Mouse (Mus musculus) kidney, postnatal 0 days (tissue): ENCODE results near the gene Gm20830. TPM values are rescaled to one million over a fixed set of nuclear protein-coding genes. Genes with fewer than 3 reads are reported as not detected.
"Not testable (repeated sequence)": the region's sequence is repeated elsewhere in the genome, so short reads cannot be mapped to it uniquely, and the experiment has no call there.

Source experiments
- ATAC-seq: fragments of 200-750 bp; cut with Nextera tagmentation; replicated peaks from 2 replicates; pipeline ENCODE4 v1.8.0; 2017; ENCODE audit warnings: low read depth, moderate number of reproducible peaks, moderate TSS enrichment, moderate library complexity; ENCODE audit not compliant: low FRiP score
- DNase-seq: peaks from one replicate; pipeline ENCODE4 v3.0.0-alpha.2; 2016; ENCODE audit warnings: low spot score
- H3K27ac ChIP-seq: fragments of 300-500 bp; sonication (generic); 2 replicates; pipeline ENCODE4 v1.5.1; 2014; ENCODE audit warnings: mild to moderate bottlenecking
- H3K27me3 ChIP-seq: fragments of 300-500 bp; sonication (generic); 2 replicates; pipeline ENCODE4 v1.6.1; 2014; ENCODE audit warnings: low read length, mixed read lengths; ENCODE audit not compliant: insufficient read depth
- H3K36me3 ChIP-seq: fragments of 300-500 bp; sonication (generic); 2 replicates; pipeline ENCODE4 v1.6.1; 2014; ENCODE audit warnings: low read length, mixed read lengths; ENCODE audit not compliant: insufficient read depth
- H3K4me1 ChIP-seq: fragments of 300-500 bp; sonication (generic); replicated peaks from 2 replicates; pipeline ENCODE4 v1.6.1; 2014; ENCODE audit warnings: antibody characterized with exemption, low read length, mixed read lengths; ENCODE audit not compliant: insufficient read depth
- H3K4me2 ChIP-seq: fragments of 300-500 bp; sonication (generic); 2 replicates; pipeline ENCODE4 v1.6.1; 2014; ENCODE audit warnings: mild to moderate bottlenecking, low read length, moderate library complexity, mixed read lengths
- H3K4me3 ChIP-seq: fragments of 300-500 bp; sonication (generic); replicated peaks from 2 replicates; pipeline ENCODE4 v1.5.1; 2014; ENCODE audit warnings: low read depth, low read length
- H3K9ac ChIP-seq: fragments of 300-500 bp; sonication (generic); 2 replicates; pipeline ENCODE4 v1.6.1; 2014; ENCODE audit warnings: low read depth, low read length
- H3K9me3 ChIP-seq: fragments of 300-500 bp; sonication (generic); replicated peaks from 2 replicates; pipeline ENCODE4 v1.6.1; 2016; ENCODE audit warnings: low read length, inconsistent platforms, mixed read lengths
- WGBS: fragments of 180-500 bp; shearing (Covaris S2); extraction: QIAGEN DNeasy Blood & Tissue Kit; methylation state at CpG from one replicate; pipeline ENCODE4 v1.1.7; 2014; 5-methylcytosine and 5-hydroxymethylcytosine counted together
- polyA plus RNA-seq: library from polyadenylated mRNA; unstranded; fragments of >200 nt; fragmentation: Nextera tagmentation; extraction: Ambion mirVana; gene quantifications from 2 replicates; pipeline ENCODE4 v1.2.1, GENCODE M21; 2015

Gene Gm20830
- not detected in 2 replicates for polyA plus RNA-seq

GRCm38 (mm10) chrY:6918182-6918581 is at the start of gene Gm20830:
Gene Gm20830, minus strand, starts transcription at chrY:6918282.
- H3K4me3 ChIP-seq, H3K4me1 ChIP-seq, H3K4me2 ChIP-seq, H3K27me3 ChIP-seq, H3K9ac ChIP-seq, H3K36me3 ChIP-seq, DNase-seq, ATAC-seq, H3K9me3 ChIP-seq, H3K27ac ChIP-seq: not testable (repeated sequence)
- 15% methylated on average over 2 of the region's 3 CpGs for WGBS

Other genes starting within 250 kb of the Gm20830 start
- gene Gm21719, start 235.4 kb downstream of the Gm20830 start, polyA plus RNA-seq = not detected in 2 replicates